Mouse (Mus musculus): ENCODE results near the gene Ttc23.
A peak's percentile ranks its signal among the peaks of the same experiment; 100 is the strongest.

Gene Ttc23

GRCm38 (mm10) chr7:67791256-67791655, 144.0 kb downstream of the Ttc23 start:
- Histone ChIP-seq H3K36me3 (ENCODE audit: insufficient read depth, low read length) (no peaks in the 10 kb centered on the region), H3K27me3 (ENCODE audit: insufficient read depth, low read length) (peaks cover 11% of the 10 kb centered on the region), H3K4me1 (replicated peaks; ENCODE audit: low read depth, low read length) (0 out of 2 replicates have a peak, but pooled peaks cover 3% of the 10 kb centered on the region), H3K9me3 (ENCODE audit: low read length) (no peaks in the 10 kb centered on the region), H3K4me3 (replicated peaks; ENCODE audit: low read length) (no peak overlapping the region)
- TF ChIP-seq POU5F1 (IDR thresholded peaks at IDR 0.05; ENCODE audit: borderline replicate concordance, low read length): no peak
- no peak for TF ChIP-seq CTCF (conservative IDR thresholded peaks at IDR 0.05; ENCODE audit: low read length)
- TF ChIP-seq NANOG (IDR thresholded peaks at IDR 0.05; ENCODE audit: borderline replicate concordance, low read length): no peak

- Histone ChIP-seq H3K36me3 (ENCODE audit: insufficient read depth, low read length) (no peaks in the 10 kb centered on the region), H3K4me1 (replicated peaks; ENCODE audit: low read depth, low read length) (0 out of 2 replicates have a peak, but pooled peaks cover 3% of the 10 kb centered on the region), H3K4me3 (replicated peaks; ENCODE audit: low read length) (no peak overlapping the region), H3K9me3 (ENCODE audit: low read length) (no peaks in the 10 kb centered on the region), H3K27me3 (ENCODE audit: insufficient read depth, low read length) (peaks cover 14% of the 10 kb centered on the region)
- TF ChIP-seq POU5F1 (IDR thresholded peaks at IDR 0.05; ENCODE audit: borderline replicate concordance, low read length) (no peak), CTCF (conservative IDR thresholded peaks at IDR 0.05; ENCODE audit: low read length) (no peak), NANOG (IDR thresholded peaks at IDR 0.05; ENCODE audit: borderline replicate concordance, low read length) (no peak)
Observed at GRCm38 (mm10) chr7:67793449-67793848, 146.2 kb downstream of the Ttc23 start.

GRCm38 (mm10) chr7:67797065-67797464, 149.9 kb downstream of the Ttc23 start:
- TF ChIP-seq POU5F1 (IDR thresholded peaks at IDR 0.05; ENCODE audit: borderline replicate concordance, low read length) (no peak), NANOG (IDR thresholded peaks at IDR 0.05; ENCODE audit: borderline replicate concordance, low read length) (no peak), CTCF (conservative IDR thresholded peaks at IDR 0.05; ENCODE audit: low read length) (no peak)
- Histone ChIP-seq H3K4me3 (replicated peaks; ENCODE audit: low read length) (no peak overlapping the region), H3K9me3 (ENCODE audit: low read length) (no peaks in the 10 kb centered on the region), H3K4me1 (replicated peaks; ENCODE audit: low read depth, low read length) (no peaks in the 10 kb centered on the region), H3K36me3 (ENCODE audit: insufficient read depth, low read length) (no peaks in the 10 kb centered on the region), H3K27me3 (ENCODE audit: insufficient read depth, low read length) (peaks cover 17% of the 10 kb centered on the region)

- peaks cover 5% of the 10 kb centered on the region for H3K4me1 ChIP-seq (replicated peaks; ENCODE audit: low read depth, low read length)
- H3K9me3 ChIP-seq (ENCODE audit: low read length): no peaks in the 10 kb centered on the region
- H3K36me3 ChIP-seq (ENCODE audit: insufficient read depth, low read length): no peaks in the 10 kb centered on the region
- no peak overlapping the region for H3K4me3 ChIP-seq (replicated peaks; ENCODE audit: low read length)
- TF ChIP-seq NANOG (IDR thresholded peaks at IDR 0.05; ENCODE audit: borderline replicate concordance, low read length): no peak
- TF ChIP-seq POU5F1 (IDR thresholded peaks at IDR 0.05; ENCODE audit: borderline replicate concordance, low read length): no peak
- TF ChIP-seq CTCF (conservative IDR thresholded peaks at IDR 0.05; ENCODE audit: low read length): no peak
- peaks cover 25% of the 10 kb centered on the region for H3K27me3 ChIP-seq (ENCODE audit: insufficient read depth, low read length)
Observed at GRCm38 (mm10) chr7:67798476-67798875, 151.3 kb downstream of the Ttc23 start.

GRCm38 (mm10) chr7:67800547-67800946, 153.3 kb downstream of the Ttc23 start:
- no peaks in the 10 kb centered on the region for H3K36me3 ChIP-seq (ENCODE audit: insufficient read depth, low read length)
- TF ChIP-seq CTCF (conservative IDR thresholded peaks at IDR 0.05; ENCODE audit: low read length) (no peak), POU5F1 (IDR thresholded peaks at IDR 0.05; ENCODE audit: borderline replicate concordance, low read length) (no peak), NANOG (IDR thresholded peaks at IDR 0.05; ENCODE audit: borderline replicate concordance, low read length) (no peak)
- H3K4me1 ChIP-seq (replicated peaks; ENCODE audit: low read depth, low read length): peaks cover 10% of the 10 kb centered on the region
- H3K27me3 ChIP-seq (ENCODE audit: insufficient read depth, low read length): peaks cover 34% of the 10 kb centered on the region
- no peaks in the 10 kb centered on the region for H3K9me3 ChIP-seq (ENCODE audit: low read length)
- H3K4me3 ChIP-seq (replicated peaks; ENCODE audit: low read length): no peak overlapping the region

GRCm38 (mm10) chr7:67801022-67801421, 153.8 kb downstream of the Ttc23 start:
- TF ChIP-seq POU5F1 (IDR thresholded peaks at IDR 0.05; ENCODE audit: borderline replicate concordance, low read length) (no peak), NANOG (IDR thresholded peaks at IDR 0.05; ENCODE audit: borderline replicate concordance, low read length) (no peak), CTCF (conservative IDR thresholded peaks at IDR 0.05; ENCODE audit: low read length) (no peak)
- peaks cover 10% of the 10 kb centered on the region for H3K4me1 ChIP-seq (replicated peaks; ENCODE audit: low read depth, low read length)
- H3K27me3 ChIP-seq (ENCODE audit: insufficient read depth, low read length): peaks cover 38% of the 10 kb centered on the region
- H3K4me3 ChIP-seq (replicated peaks; ENCODE audit: low read length): no peak overlapping the region
- no peaks in the 10 kb centered on the region for H3K9me3 ChIP-seq (ENCODE audit: low read length)
- no peaks in the 10 kb centered on the region for H3K36me3 ChIP-seq (ENCODE audit: insufficient read depth, low read length)

- peak overlapping the region; percentile 63 for H3K4me3 ChIP-seq (replicated peaks; ENCODE audit: low read length)
- H3K4me1 ChIP-seq (replicated peaks; ENCODE audit: low read depth, low read length): peaks cover 10% of the 10 kb centered on the region
- H3K27me3 ChIP-seq (ENCODE audit: insufficient read depth, low read length): peaks cover 35% of the 10 kb centered on the region
- TF ChIP-seq NANOG (IDR thresholded peaks at IDR 0.05; ENCODE audit: borderline replicate concordance, low read length) (no peak), CTCF (conservative IDR thresholded peaks at IDR 0.05; ENCODE audit: low read length) (peak; percentile 35)
- no peaks in the 10 kb centered on the region for H3K9me3 ChIP-seq (ENCODE audit: low read length)
- H3K36me3 ChIP-seq (ENCODE audit: insufficient read depth, low read length): no peaks in the 10 kb centered on the region
Observed at GRCm38 (mm10) chr7:67803015-67803856, 156.0 kb downstream of the Ttc23 start.

GRCm38 (mm10) chr7:67803857-67804215, 156.6 kb downstream of the Ttc23 start:
- Histone ChIP-seq H3K36me3 (ENCODE audit: insufficient read depth, low read length) (no peaks in the 10 kb centered on the region), H3K9me3 (ENCODE audit: low read length) (no peaks in the 10 kb centered on the region), H3K4me3 (replicated peaks; ENCODE audit: low read length) (peak overlapping the region; percentile 63), H3K27me3 (ENCODE audit: insufficient read depth, low read length) (peaks cover 35% of the 10 kb centered on the region), H3K4me1 (replicated peaks; ENCODE audit: low read depth, low read length) (peaks cover 10% of the 10 kb centered on the region)
- TF ChIP-seq CTCF (conservative IDR thresholded peaks at IDR 0.05; ENCODE audit: low read length) (no peak), NANOG (IDR thresholded peaks at IDR 0.05; ENCODE audit: borderline replicate concordance, low read length) (0 out of 2 replicates have a peak, but pooled peaks have one; percentile 40)
